Mouse (Mus musculus) cerebellum, postnatal 4 days (tissue): ENCODE measurements at regions not wholly inside any gene's neighbourhood (a gene's known extent, or its start where the extent isn't known, plus 50 kb on each side); places are given as distances from the start of the nearest gene placed in this dataset.

ENCODE experiments used
- DNase-seq, 2 experiments: peaks; one replicate each; pipeline ENCODE4 v3.0.0; 2022; ENCODE audit warnings: low spot score in 2 of 2, mixed read lengths in 1 of 2

DNA sequence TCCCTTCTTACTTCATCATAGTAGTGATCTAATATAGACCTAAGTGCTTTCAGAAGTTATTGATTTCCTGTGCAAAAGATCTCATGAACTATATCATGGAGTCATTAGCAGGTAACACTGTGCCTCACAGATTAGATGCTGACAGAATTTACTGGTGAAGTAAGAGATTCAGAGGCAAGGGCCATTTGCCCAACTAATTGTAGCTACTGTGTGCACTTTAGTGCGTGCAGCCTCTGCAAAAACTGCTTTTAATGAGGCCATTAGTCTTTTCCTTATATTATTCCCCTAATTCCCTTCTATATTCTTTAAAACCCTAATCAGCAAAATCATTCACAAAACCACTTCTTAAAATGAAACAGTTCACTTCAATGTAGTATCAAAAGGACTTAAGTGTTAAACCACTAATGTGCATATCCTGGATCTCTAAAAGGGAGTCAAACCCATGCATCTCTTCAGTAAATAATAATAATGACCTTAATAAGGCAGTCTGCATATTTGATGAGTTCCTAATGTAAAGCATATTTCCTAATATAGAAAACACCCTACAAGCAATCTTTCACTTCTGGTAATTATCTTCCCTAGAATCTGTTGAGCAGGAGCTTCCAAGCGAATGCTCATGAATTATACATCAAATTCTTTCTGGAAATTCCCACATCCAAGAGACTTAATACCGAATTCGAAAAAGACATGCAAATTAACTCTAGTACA is 1847.4 kb downstream of the Efna5 start:
- no peak for DNase-seq

DNA sequence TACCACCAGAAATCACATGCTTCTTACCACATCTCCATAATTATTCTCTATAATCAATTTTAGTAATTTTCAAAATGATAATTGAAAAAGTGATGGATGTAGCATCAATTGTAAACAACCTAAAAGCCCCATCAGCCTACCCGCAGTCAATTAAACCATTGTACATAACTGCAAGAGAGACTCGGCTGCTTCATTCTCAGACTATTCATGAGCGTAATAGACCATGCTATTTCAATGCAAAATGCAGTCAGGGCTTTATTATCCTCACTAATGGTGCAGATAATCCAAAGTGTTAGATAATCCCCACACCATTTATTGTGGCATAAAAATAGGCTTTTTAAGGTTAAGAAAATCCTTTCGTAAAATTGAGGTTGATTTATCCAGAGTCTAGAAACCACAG is 1862.5 kb downstream of the Efna5 start:
- DNase-seq = no peak
